Comparison of ENCODE assay signal across 8 mouse cellular contexts in the genomic region with DNA sequence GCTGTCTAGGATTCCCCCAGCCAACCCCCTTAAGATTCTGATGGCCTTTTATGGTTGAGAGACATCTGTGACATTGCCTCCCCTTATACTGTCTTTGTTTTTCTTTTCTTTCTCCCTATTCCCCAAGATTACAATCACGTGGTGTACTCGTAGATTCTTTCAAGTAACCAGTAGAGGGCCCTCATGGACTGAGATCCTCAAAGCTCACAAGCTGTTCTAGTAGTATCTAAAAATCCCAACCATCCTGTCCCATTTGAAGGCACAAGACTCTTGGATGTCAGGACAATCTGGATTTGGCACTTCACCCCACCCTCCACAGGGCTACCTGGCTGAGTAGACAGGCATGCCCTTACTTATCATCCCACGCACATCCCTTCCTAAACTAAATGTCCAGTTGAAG. TPM values are rescaled to one million over a fixed set of nuclear protein-coding genes. Genes with fewer than 3 reads are reported as not detected.
A peak's percentile ranks its signal among the peaks of the same experiment; 100 is the strongest.
DNase-seq lines count a peak whose midpoint lies in the region; ATAC-seq and TF ChIP-seq lines count a peak whose summit lies in the region.

No protein-coding gene starts in this region.

- H3K4me3 ChIP-seq in heart, postnatal 0 days (ENCODE audit: low read depth, low read length), result no peak overlapping the region
- no peak overlapping the region for H3K4me3 ChIP-seq in forebrain, embryonic 14.5 days (ENCODE audit: low read depth, low read length)

- no peak for ATAC-seq in heart, postnatal 0 days (ENCODE audit: insufficient read depth, low read depth)
- peak; percentile 42 for ATAC-seq in forebrain, embryonic 14.5 days

- 0 out of 2 replicates have a peak, but pooled peaks cover 9% of the 10 kb centered on the region for H3K4me1 ChIP-seq in heart, postnatal 0 days (ENCODE audit: control insufficient read depth, insufficient read depth)
- no peaks in the 10 kb centered on the region for H3K4me1 ChIP-seq in forebrain, embryonic 14.5 days (ENCODE audit: control insufficient read depth, insufficient read depth, low read length)

- H3K4me2 ChIP-seq in heart, postnatal 0 days (ENCODE audit: low read depth, low read length), result no peak overlapping the region
- H3K4me2 ChIP-seq in forebrain, embryonic 14.5 days (ENCODE audit: low read length), result no peak overlapping the region

- H3K27ac ChIP-seq in heart, postnatal 0 days (ENCODE audit: low read depth), result no peak overlapping the region
- no peak overlapping the region for H3K27ac ChIP-seq in forebrain, embryonic 14.5 days (ENCODE audit: low read depth, low read length)

- peak; percentile 66 for TF ChIP-seq CTCF in heart, postnatal 0 days (IDR thresholded peaks at IDR 0.05; ENCODE audit: low read depth)

- DNase-seq in heart, postnatal 0 days (ENCODE audit: low spot score), result peak; percentile 79
- DNase-seq in heart, postnatal 25 days (ENCODE audit: low spot score), result no peak
- peak; percentile 43 to 63 for DNase-seq in right cerebral cortex, postnatal 10 days (ENCODE audit: low spot score in 2 of 2)
- DNase-seq in right cerebral cortex, postnatal 25 days, result no peak
- DNase-seq in forebrain, embryonic 14.5 days (ENCODE audit: low spot score), result peak; percentile 85
- DNase-seq in skeletal muscle tissue, adult 2 months (ENCODE audit: low read depth, low spot score), result peak; percentile 35
- no peak for DNase-seq in thymus, postnatal 36 days
- DNase-seq in gastrocnemius, postnatal 4 days (ENCODE audit: low spot score in 2 of 2), result no peak

- intact Hi-C loops in heart, postnatal 25 days (cut with DNase I), result loop anchor here (5.0 to 10.0 kb wide), 3 partner anchors 45 to 513 kb away; a partner anchor contains a TSS

- no peaks in the 10 kb centered on the region for H3K9me3 ChIP-seq in heart, postnatal 0 days (replicated peaks; ENCODE audit: control insufficient read depth, low read length)
- no peaks in the 10 kb centered on the region for H3K9me3 ChIP-seq in forebrain, embryonic 14.5 days (replicated peaks; ENCODE audit: control insufficient read depth, low read length)

- H3K9ac ChIP-seq in heart, postnatal 0 days (replicated peaks; ENCODE audit: low read depth, low read length), result no peak overlapping the region
- H3K9ac ChIP-seq in forebrain, embryonic 14.5 days (ENCODE audit: low read length), result no peak overlapping the region

- no peaks in the 10 kb centered on the region for H3K27me3 ChIP-seq in heart, postnatal 0 days (ENCODE audit: control insufficient read depth, insufficient read depth, low read length)
- H3K27me3 ChIP-seq in forebrain, embryonic 14.5 days (replicated peaks; ENCODE audit: control insufficient read depth, insufficient read depth, low read length), result no peaks in the 10 kb centered on the region

- 29% methylated on average over 3 of the region's 3 CpGs for WGBS in heart, postnatal 0 days
- 31% methylated on average over 3 of the region's 3 CpGs for WGBS in forebrain, embryonic 14.5 days

- TF ChIP-seq EP300 in heart, postnatal 0 days (IDR thresholded peaks at IDR 0.05; ENCODE audit: low read depth), result no peak

- H3K36me3 ChIP-seq in heart, postnatal 0 days (replicated peaks; ENCODE audit: control insufficient read depth, insufficient read depth, low read length), result no peaks in the 10 kb centered on the region
- H3K36me3 ChIP-seq in forebrain, embryonic 14.5 days (ENCODE audit: control insufficient read depth, insufficient read depth, low read length), result no peaks in the 10 kb centered on the region

RNA-seq across cellular contexts. Expression of a gene that starts 8.2 kb away (rescaled TPM):
- total RNA-seq in heart, postnatal 0 days (2014; rRNA removed; ENCODE audit: low replicate concordance), result 37.1 and 59.7 TPM in 2 replicates
- 14.8 and 16.5 TPM in 2 replicates for polyA plus RNA-seq in heart, postnatal 0 days (2015; fragmentation: Nextera tagmentation; extraction: Ambion mirVana)
- total RNA-seq in heart, postnatal 25 days (2021), result 1 to 10 TPM; 8.6 to 8.8 TPM
- 29.0 and 29.5 TPM in 2 replicates for polyA plus RNA-seq in forebrain, embryonic 14.5 days (2014; fragmentation: Nextera tagmentation; extraction: Ambion mirVana)
- 10 to 100 TPM; 17.3 to 29.4 TPM for total RNA-seq in gastrocnemius, postnatal 4 days (2021)

RNA-seq across cellular contexts. Expression of a gene that starts 8.5 kb away (rescaled TPM):
- not detected in 2 replicates for total RNA-seq in heart, postnatal 0 days (2014; rRNA removed; ENCODE audit: low replicate concordance)
- polyA plus RNA-seq in heart, postnatal 0 days (2015; fragmentation: Nextera tagmentation; extraction: Ambion mirVana), result 0.19 and 0.29 TPM in 2 replicates
- total RNA-seq in heart, postnatal 25 days (2021), result 1 to 10 TPM in 1 of 2 experiments, under 1 TPM in 1; 0.75 to 1.4 TPM
- polyA plus RNA-seq in forebrain, embryonic 14.5 days (2014; fragmentation: Nextera tagmentation; extraction: Ambion mirVana), result 0.33 and 0.62 TPM in 2 replicates
- total RNA-seq in gastrocnemius, postnatal 4 days (2021), result 1 to 10 TPM; 6.1 to 8.2 TPM

Comparison
In these comparisons a context has a peak if more than half of its experiments do, and no peak if none do; other contexts are left out.
1. DNase-seq: peak in heart, postnatal 0 days (single experiment), right cerebral cortex, postnatal 10 days (2 of 2), forebrain, embryonic 14.5 days (single experiment) and skeletal muscle tissue, adult 2 months (single experiment); none in heart, postnatal 25 days (single experiment), right cerebral cortex, postnatal 25 days (single experiment), thymus, postnatal 36 days (0 of 2) and gastrocnemius, postnatal 4 days (0 of 2).